Mouse (Mus musculus) MEL (cell line): ENCODE data around the gene Ddx24. TPM values are rescaled to one million over a fixed set of nuclear protein-coding genes. Genes with fewer than 3 reads are reported as not detected.

Source experiments
- DNase-seq: peaks from one replicate; pipeline ENCODE4 v3.0.0; 2011; ENCODE audit warnings: low read depth, low spot score
- H3K27ac ChIP-seq: 2 replicates; pipeline ENCODE4 v1.5.1; 2012; ENCODE audit warnings: low read depth, mild to moderate bottlenecking, control low read depth, low read length, moderate library complexity; ENCODE audit not compliant: control insufficient read depth
- H3K27me3 ChIP-seq, 2 experiments: fragments of 150-350 bp in 1 of 2; sonication (generic) in 1 of 2; 2 replicates each; pipeline ENCODE4 v1.6.1; 2012; ENCODE audit warnings: low read length in 2 of 2, mild to moderate bottlenecking in 2 of 2, improper control_type of control experiment in 1 of 2, moderate library complexity in 1 of 2; ENCODE audit not compliant: insufficient read depth in 2 of 2, control insufficient read depth in 1 of 2
- H3K36me3 ChIP-seq, 2 experiments: 2 replicates each; pipeline ENCODE4 v1.6.1; 2012 to 2014; ENCODE audit warnings: low read length in 2 of 2, improper control_type of control experiment in 1 of 2, inconsistent platforms in 1 of 2, mild to moderate bottlenecking in 1 of 2; ENCODE audit not compliant: insufficient read depth in 2 of 2, control insufficient read depth in 1 of 2
- H3K4me1 ChIP-seq, 2 experiments: fragments of 150-350 bp in 1 of 2; sonication (generic) in 1 of 2; 2 replicates each; pipeline ENCODE4 v1.6.1; 2012; ENCODE audit warnings: low read length in 2 of 2, improper control_type of control experiment in 1 of 2, mild to moderate bottlenecking in 1 of 2; ENCODE audit not compliant: insufficient read depth in 2 of 2, control insufficient read depth in 1 of 2
- H3K4me3 ChIP-seq, 2 experiments: fragments of 150-350 bp in 1 of 2; sonication (generic) in 1 of 2; 2 replicates each; pipeline ENCODE4 v1.5.1; 2012; ENCODE audit warnings: low read depth in 2 of 2, low read length in 2 of 2, mild to moderate bottlenecking in 2 of 2, moderate library complexity in 2 of 2, control low read depth in 1 of 2, improper control_type of control experiment in 1 of 2; ENCODE audit not compliant: control insufficient read depth in 1 of 2, insufficient read depth in 1 of 2
- H3K79me2 ChIP-seq: 2 replicates; pipeline ENCODE4 v1.6.1; 2012; ENCODE audit warnings: mild to moderate bottlenecking, low read length, moderate library complexity; ENCODE audit not compliant: control insufficient read depth, poor library complexity, insufficient read depth
- H3K9ac ChIP-seq: 2 replicates; pipeline ENCODE4 v1.6.1; 2012; ENCODE audit warnings: low read depth, mild to moderate bottlenecking, control low read depth, low read length, moderate library complexity; ENCODE audit not compliant: control insufficient read depth, poor library complexity, severe bottlenecking
- H3K9me3 ChIP-seq: fragments of 150-350 bp; sonication (generic); replicated peaks from 2 replicates; pipeline ENCODE4 v1.6.1; 2012; ENCODE audit warnings: mild to moderate bottlenecking, low read length, improper control_type of control experiment, moderate library complexity; ENCODE audit not compliant: insufficient read depth
- RCOR1 ChIP-seq: IDR thresholded peaks from 2 replicates; pipeline ENCODE4 v1.6.1; 2012; ENCODE audit warnings: low read depth, mild to moderate bottlenecking, inconsistent platforms, low read length, improper control_type of control experiment
- UBTF ChIP-seq: IDR thresholded peaks from 2 replicates; pipeline ENCODE4 v1.6.1; 2012; ENCODE audit warnings: low read depth, mild to moderate bottlenecking, inconsistent platforms, low read length, improper control_type of control experiment, moderate library complexity, borderline replicate concordance; ENCODE audit not compliant: insufficient read depth
- polyA plus RNA-seq, 2 experiments: library from polyadenylated mRNA; stranded (reverse) in 1 of 2; unstranded in 1 of 2; fragments of >175 nt in 1 of 2; fragments of >200 nt in 1 of 2; gene quantifications; 2 replicates each; pipeline versions ENCODE4 v1.2.1 to v1.2.4; 2012; ENCODE audit warnings: low replicate concordance in 2 of 2, low read depth in 1 of 2; ENCODE audit not compliant: insufficient read length in 2 of 2, insufficient read depth in 1 of 2, missing spikeins in 1 of 2
- total RNA-seq: library from RNA; depleted of rRNA; stranded (reverse); fragments of 300-350 nt; gene quantifications from 2 replicates; pipeline ENCODE4 v1.2.3, GENCODE M21; 2012; rRNA removed

Gene Ddx24
- total and polyA plus RNA-seq, 3 experiments: 113 to 876 (median 124) TPM

- Histone ChIP-seq H3K27me3 (peaks cover 3 to 13% of the 10 kb centered on the region in 2 experiments), H3K4me1 (no peaks in the 10 kb centered on the region; a peak in 1 of 4 replicates), H3K9me3 (no peaks in the 10 kb centered on the region), H3K9ac (no peak overlapping the region), H3K79me2 (no peaks in the 10 kb centered on the region), H3K36me3 (no peaks in the 10 kb centered on the region), H3K4me3 (no peak overlapping the region), H3K27ac (no peak overlapping the region)
- no peak for DNase-seq
- TF ChIP-seq RCOR1 (no peak), UBTF (no peak)
These were observed 67.4 kb downstream of the Ddx24 start for GRCm38 (mm10) chr12:103358216-103358615.

Other genes starting within 250 kb of the Ddx24 start
- not detected in 2 replicates for gene Prima1, start 183.7 kb downstream of the Ddx24 start, total RNA-seq
- not detected for gene Prima1, start 183.7 kb downstream of the Ddx24 start, polyA plus RNA-seq
- not detected in 2 replicates for gene Fam181a, start 114.9 kb downstream of the Ddx24 start, total RNA-seq
- gene Fam181a, start 114.9 kb downstream of the Ddx24 start, polyA plus RNA-seq: not detected
- not detected in 2 replicates for gene Asb2, start 69.8 kb downstream of the Ddx24 start, total RNA-seq
- gene Asb2, start 69.8 kb downstream of the Ddx24 start, polyA plus RNA-seq: under 1 TPM in 1 of 2 experiments, not detected in 1; 0.18 TPM
- gene Otub2, start 37.1 kb downstream of the Ddx24 start, total RNA-seq: 8.4 and 10.1 TPM in 2 replicates
- gene Otub2, start 37.1 kb downstream of the Ddx24 start, polyA plus RNA-seq: 100 to 1,000 TPM in 1 of 2 experiments, 10 to 100 TPM in 1; 12.3 to 126 TPM
- 0.98 and 2.1 TPM in 2 replicates for gene 9330161L09Rik, start 18.0 kb downstream of the Ddx24 start, total RNA-seq
- 1 to 10 TPM in 1 of 2 experiments, not detected in 1; 1.8 TPM for gene 9330161L09Rik, start 18.0 kb downstream of the Ddx24 start, polyA plus RNA-seq
- gene Ifi27, start 8.4 kb upstream of the Ddx24 start, total RNA-seq: 62.7 and 103 TPM in 2 replicates
- 100 to 1,000 TPM in 1 of 2 experiments, not detected in 1; 105 TPM for gene Ifi27, start 8.4 kb upstream of the Ddx24 start, polyA plus RNA-seq
- 3.2 and 4.4 TPM in 2 replicates for gene Ifi27l2a, start 17.9 kb upstream of the Ddx24 start, total RNA-seq
- 1 to 10 TPM in 1 of 2 experiments, not detected in 1; 3.5 TPM for gene Ifi27l2a, start 17.9 kb upstream of the Ddx24 start, polyA plus RNA-seq
- gene Ifi27l2b, start 31.4 kb upstream of the Ddx24 start, total RNA-seq: not detected in 2 replicates
- under 1 TPM in 1 of 2 experiments, not detected in 1; 0.07 TPM for gene Ifi27l2b, start 31.4 kb upstream of the Ddx24 start, polyA plus RNA-seq
- gene Ppp4r4, start 106.5 kb upstream of the Ddx24 start, total RNA-seq: 1.0 and 1.3 TPM in 2 replicates
- gene Ppp4r4, start 106.5 kb upstream of the Ddx24 start, polyA plus RNA-seq: 1 to 10 TPM in 1 of 2 experiments, not detected in 1; 3.0 TPM
- gene Serpina10, start 205.6 kb upstream of the Ddx24 start, total RNA-seq: 0.12 and 0.13 TPM in 2 replicates
- under 1 TPM in 1 of 2 experiments, not detected in 1; 0.07 TPM for gene Serpina10, start 205.6 kb upstream of the Ddx24 start, polyA plus RNA-seq
- gene Serpina6, start 231.4 kb upstream of the Ddx24 start, total RNA-seq: not detected in 2 replicates
- not detected for gene Serpina6, start 231.4 kb upstream of the Ddx24 start, polyA plus RNA-seq